Mouse (Mus musculus) liver, embryonic 14.5 days (tissue): ENCODE measurements around the gene Nup43.

ENCODE experiments used
- CTCF ChIP-seq: IDR thresholded peaks from 2 replicates; pipeline ENCODE4 v1.5.1; 2016; ENCODE audit warnings: antibody characterized with exemption, low read depth, control low read depth
- EP300 ChIP-seq: IDR thresholded peaks from 2 replicates; pipeline ENCODE4 v1.6.1; 2016; ENCODE audit warnings: antibody characterized with exemption, low read depth

DNA sequence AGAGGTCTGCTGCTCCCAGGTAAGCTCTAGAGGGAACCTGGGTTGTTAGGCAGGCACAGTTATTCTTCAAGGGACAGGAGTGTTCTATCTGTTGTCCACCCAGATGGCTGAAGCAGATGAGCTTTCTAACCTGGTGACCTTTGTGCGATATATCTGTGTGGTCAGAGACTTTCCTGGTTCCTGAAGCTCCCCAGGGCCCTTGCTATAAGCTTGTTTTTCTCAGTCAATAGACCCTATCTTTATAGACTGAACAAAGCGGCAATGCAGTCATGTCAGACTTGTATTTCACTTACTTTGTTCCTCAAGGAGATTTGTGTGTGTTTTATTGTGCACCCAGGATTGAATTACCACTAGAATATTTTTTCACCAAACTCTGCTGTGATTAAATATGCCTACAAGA lies 16.2 kb upstream of the Nup43 start:
- no peak for TF ChIP-seq CTCF
- TF ChIP-seq EP300 = no peak
